Mouse (Mus musculus): ENCODE measurements at regions not wholly inside any gene's neighbourhood (a gene's known extent, or its start where the extent isn't known, plus 50 kb on each side); places are given as distances from the start of the nearest gene placed in this dataset.

- DNase-seq (ENCODE audit: low read depth in 3 of 3, low spot score in 3 of 3) (no peak), ATAC-seq (ENCODE audit: insufficient read depth) (no peak)
- no peaks in the 10 kb centered on the region for H3K9me3 ChIP-seq (ENCODE audit: control insufficient read depth, low read length)
- no peaks in the 10 kb centered on the region for H3K36me3 ChIP-seq (replicated peaks; ENCODE audit: control insufficient read depth, insufficient read depth, low read depth)
- H3K4me2 ChIP-seq (ENCODE audit: low read depth), result no peak overlapping the region
- WGBS (ENCODE audit: insufficient replicate concordance), result 70% methylated on average over 4 of the region's 4 CpGs
- no peak overlapping the region for H3K9ac ChIP-seq (replicated peaks)
- H3K4me3 ChIP-seq (ENCODE audit: insufficient read depth in 1 of 2, low read depth in 2 of 2, low read length in 2 of 2), result no peak overlapping the region
- H3K4me1 ChIP-seq (replicated peaks; ENCODE audit: control insufficient read depth in 2 of 2, insufficient read depth in 2 of 2, low read length in 1 of 2), result peaks cover 0 to 2% of the 10 kb centered on the region in 2 experiments; a peak in 1 of 4 replicates
- no peaks in the 10 kb centered on the region for H3K27me3 ChIP-seq (ENCODE audit: control insufficient read depth, insufficient read depth, low read length)
- TF ChIP-seq EP300 (IDR thresholded peaks at IDR 0.05; ENCODE audit: low read depth), result no peak
- no peak for TF ChIP-seq CTCF (IDR thresholded peaks at IDR 0.05; ENCODE audit: low read depth)
- no peak overlapping the region for H3K27ac ChIP-seq
These were observed 1082.9 kb upstream of the Cited2 start for GRCm38 (mm10) chr10:16640136-16640535.

- 19% methylated on average over 1 of the region's 1 CpGs for WGBS (ENCODE audit: insufficient replicate concordance)
These were observed 1072.9 kb upstream of the Cited2 start for GRCm38 (mm10) chr10:16650120-16650519.

GRCm38 (mm10) chr10:16652450-16652849 is 1070.6 kb upstream of the Cited2 start:
- TF ChIP-seq EP300 (IDR thresholded peaks at IDR 0.05; ENCODE audit: low read depth), result no peak
- Histone ChIP-seq H3K27ac (no peak overlapping the region), H3K4me1 (replicated peaks; ENCODE audit: control insufficient read depth in 2 of 2, insufficient read depth in 2 of 2, low read length in 1 of 2) (no peaks in the 10 kb centered on the region), H3K4me3 (ENCODE audit: insufficient read depth in 1 of 2, low read depth in 2 of 2, low read length in 2 of 2) (no peak overlapping the region), H3K27me3 (ENCODE audit: control insufficient read depth, insufficient read depth, low read length) (no peaks in the 10 kb centered on the region), H3K9ac (replicated peaks) (no peak overlapping the region), H3K9me3 (ENCODE audit: control insufficient read depth, low read length) (no peaks in the 10 kb centered on the region), H3K36me3 (replicated peaks; ENCODE audit: control insufficient read depth, insufficient read depth, low read depth) (no peaks in the 10 kb centered on the region), H3K4me2 (ENCODE audit: low read depth) (no peak overlapping the region)
- DNase-seq (ENCODE audit: low read depth in 3 of 3, low spot score in 3 of 3) (peak in 1 of 3 experiments; percentile 9), ATAC-seq (ENCODE audit: insufficient read depth) (no peak)
- WGBS (ENCODE audit: insufficient replicate concordance), result 26% methylated on average over 4 of the region's 4 CpGs

More at GRCm38 (mm10) chr10:16650120-16650519, 1072.9 kb upstream of the Cited2 start:
- H3K9ac ChIP-seq (replicated peaks), result no peak overlapping the region
- H3K36me3 ChIP-seq (replicated peaks; ENCODE audit: control insufficient read depth, insufficient read depth, low read depth), result no peaks in the 10 kb centered on the region
- no peaks in the 10 kb centered on the region for H3K4me1 ChIP-seq (replicated peaks; ENCODE audit: control insufficient read depth in 2 of 2, insufficient read depth in 2 of 2, low read length in 1 of 2)
- TF ChIP-seq EP300 (IDR thresholded peaks at IDR 0.05; ENCODE audit: low read depth) (no peak), CTCF (IDR thresholded peaks at IDR 0.05; ENCODE audit: low read depth) (no peak)
- H3K27ac ChIP-seq, result no peak overlapping the region
- H3K4me3 ChIP-seq (ENCODE audit: insufficient read depth in 1 of 2, low read depth in 2 of 2, low read length in 2 of 2), result no peak overlapping the region
- DNase-seq (ENCODE audit: low read depth in 3 of 3, low spot score in 3 of 3) (no peak), ATAC-seq (ENCODE audit: insufficient read depth) (no peak)
- H3K27me3 ChIP-seq (ENCODE audit: control insufficient read depth, insufficient read depth, low read length), result no peaks in the 10 kb centered on the region
- H3K4me2 ChIP-seq (ENCODE audit: low read depth), result no peak overlapping the region
- H3K9me3 ChIP-seq (ENCODE audit: control insufficient read depth, low read length), result no peaks in the 10 kb centered on the region

GRCm38 (mm10) chr10:16664483-16664882 is 1058.5 kb upstream of the Cited2 start:
- Histone ChIP-seq H3K9me3 (ENCODE audit: control insufficient read depth, low read length) (no peaks in the 10 kb centered on the region), H3K27me3 (ENCODE audit: control insufficient read depth, insufficient read depth, low read length) (no peaks in the 10 kb centered on the region), H3K27ac (no peak overlapping the region), H3K9ac (replicated peaks) (no peak overlapping the region), H3K4me3 (ENCODE audit: insufficient read depth in 1 of 2, low read depth in 2 of 2, low read length in 2 of 2) (no peak overlapping the region), H3K4me2 (ENCODE audit: low read depth) (no peak overlapping the region), H3K4me1 (replicated peaks; ENCODE audit: control insufficient read depth in 2 of 2, insufficient read depth in 2 of 2, low read length in 1 of 2) (no peaks in the 10 kb centered on the region), H3K36me3 (replicated peaks; ENCODE audit: control insufficient read depth, insufficient read depth, low read depth) (no peaks in the 10 kb centered on the region)
- no peak for ATAC-seq (ENCODE audit: insufficient read depth)
- DNase-seq (ENCODE audit: low read depth in 3 of 3, low spot score in 3 of 3), result no peak
- TF ChIP-seq CTCF (IDR thresholded peaks at IDR 0.05; ENCODE audit: low read depth), result no peak
- no peak for TF ChIP-seq EP300 (IDR thresholded peaks at IDR 0.05; ENCODE audit: low read depth)
- 54% methylated on average over 1 of the region's 1 CpGs for WGBS (ENCODE audit: insufficient replicate concordance)

GRCm38 (mm10) chr10:16670286-16670685 is 1052.7 kb upstream of the Cited2 start:
- no peak for ATAC-seq (ENCODE audit: insufficient read depth)
- H3K9me3 ChIP-seq (ENCODE audit: control insufficient read depth, low read length), result no peaks in the 10 kb centered on the region

More at GRCm38 (mm10) chr10:16670286-16670685, 1052.7 kb upstream of the Cited2 start:
- no peak overlapping the region for H3K9ac ChIP-seq (replicated peaks)
- no peak for DNase-seq (ENCODE audit: low read depth in 3 of 3, low spot score in 3 of 3)
- H3K4me1 ChIP-seq (replicated peaks; ENCODE audit: control insufficient read depth in 2 of 2, insufficient read depth in 2 of 2, low read length in 1 of 2), result no peaks in the 10 kb centered on the region
- no peak overlapping the region for H3K4me2 ChIP-seq (ENCODE audit: low read depth)
- H3K27ac ChIP-seq, result no peak overlapping the region
- 43% methylated on average over 2 of the region's 2 CpGs for WGBS (ENCODE audit: insufficient replicate concordance)
- no peaks in the 10 kb centered on the region for H3K36me3 ChIP-seq (replicated peaks; ENCODE audit: control insufficient read depth, insufficient read depth, low read depth)
- TF ChIP-seq EP300 (IDR thresholded peaks at IDR 0.05; ENCODE audit: low read depth), result no peak
- no peak for TF ChIP-seq CTCF (IDR thresholded peaks at IDR 0.05; ENCODE audit: low read depth)
- no peaks in the 10 kb centered on the region for H3K27me3 ChIP-seq (ENCODE audit: control insufficient read depth, insufficient read depth, low read length)
- H3K4me3 ChIP-seq (ENCODE audit: insufficient read depth in 1 of 2, low read depth in 2 of 2, low read length in 2 of 2), result no peak overlapping the region

All from liver, embryonic 14.5 days (tissue).